Mouse (Mus musculus) kidney, embryonic 15.5 days (tissue): Measurements from ENCODE around the gene Ube2n. TPM values are rescaled to one million over a fixed set of nuclear protein-coding genes. Genes with fewer than 3 reads are reported as not detected.

Source experiments
- ATAC-seq: fragments of 200-750 bp; cut with Nextera tagmentation; replicated peaks from 2 replicates; pipeline ENCODE4 v1.8.0; 2017; ENCODE audit warnings: moderate TSS enrichment; ENCODE audit not compliant: low FRiP score
- H3K27ac ChIP-seq: fragments of 300-500 bp; sonication (generic); 2 replicates; pipeline ENCODE4 v1.5.1; 2015; ENCODE audit warnings: mild to moderate bottlenecking, inconsistent platforms
- H3K27me3 ChIP-seq: fragments of 300-500 bp; sonication (generic); 2 replicates; pipeline ENCODE4 v1.6.1; 2015; ENCODE audit warnings: inconsistent platforms
- H3K36me3 ChIP-seq: fragments of 300-500 bp; sonication (generic); 2 replicates; pipeline ENCODE4 v1.6.1; 2015; ENCODE audit warnings: inconsistent platforms
- H3K4me1 ChIP-seq: fragments of 300-500 bp; sonication (generic); 2 replicates; pipeline ENCODE4 v1.6.1; 2015; ENCODE audit warnings: inconsistent platforms
- H3K4me2 ChIP-seq: fragments of 300-500 bp; sonication (generic); 2 replicates; pipeline ENCODE4 v1.6.1; 2015; ENCODE audit warnings: moderate library complexity, mild to moderate bottlenecking, inconsistent platforms
- H3K4me3 ChIP-seq: fragments of 300-500 bp; sonication (generic); replicated peaks from 2 replicates; pipeline ENCODE4 v1.5.1; 2015; ENCODE audit warnings: mild to moderate bottlenecking, inconsistent platforms
- H3K9ac ChIP-seq: fragments of 300-500 bp; sonication (generic); 2 replicates; pipeline ENCODE4 v1.6.1; 2015; ENCODE audit warnings: mild to moderate bottlenecking, inconsistent platforms
- H3K9me3 ChIP-seq: fragments of 300-500 bp; sonication (generic); replicated peaks from 2 replicates; pipeline ENCODE4 v1.6.1; 2016; ENCODE audit warnings: inconsistent platforms
- WGBS: fragments of 180-500 bp; shearing (Covaris S2); methylation state at CpG from one replicate; pipeline ENCODE4 v1.1.7; 2015; ENCODE audit warnings: mixed read lengths; 5-methylcytosine and 5-hydroxymethylcytosine counted together
- microRNA-seq: library from miRNA; unstranded; fragments of <30 nt; microRNA quantifications from one replicate; pipeline ENCODE4, GENCODE M21; 2016
- polyA plus RNA-seq: library from polyadenylated mRNA; unstranded; fragments of >200 nt; fragmentation: Nextera tagmentation; extraction: Ambion mirVana; gene quantifications from 2 replicates; pipeline ENCODE4 v1.2.1, GENCODE M21; 2015

Ube2n gene
- polyA plus RNA-seq, 1 experiment from 2014 or later: 347 TPM

- Histone ChIP-seq H3K36me3 (no peaks in the 10 kb centered on the region), H3K27me3 (no peaks in the 10 kb centered on the region), H3K4me1 (peaks cover 6% of the 10 kb centered on the region; the same call in 1 of the 2 replicates), H3K9me3 (no peaks in the 10 kb centered on the region), H3K4me2 (peak overlapping the region; percentile 27), H3K4me3 (no peak overlapping the region), H3K9ac (no peak overlapping the region), H3K27ac (0 out of 2 replicates have a peak overlapping the region, but pooled peaks have one; percentile 18)
- WGBS: 46% methylated on average over 14 of the region's 14 CpGs
- 0 out of 2 replicates have a peak, but pooled peaks have one; percentile 18 for ATAC-seq
These were observed 62.1 kb downstream of the Ube2n start for GRCm38 (mm10) chr10:95576876-95577566.

- no peaks in the 10 kb centered on the region for H3K36me3 ChIP-seq
- H3K9me3 ChIP-seq: no peaks in the 10 kb centered on the region
- 35% methylated on average over 4 of the region's 4 CpGs for WGBS
- H3K4me1 ChIP-seq: peaks cover 6% of the 10 kb centered on the region; the same call in 1 of the 2 replicates
- H3K9ac ChIP-seq: no peak overlapping the region
- H3K27ac ChIP-seq: no peak overlapping the region
- H3K4me3 ChIP-seq: no peak overlapping the region
- H3K27me3 ChIP-seq: no peaks in the 10 kb centered on the region
- no peak; the same call in 1 of the 2 replicates for ATAC-seq
- no peak overlapping the region for H3K4me2 ChIP-seq
These were observed 62.6 kb downstream of the Ube2n start for GRCm38 (mm10) chr10:95577567-95577950.

- no peak overlapping the region for H3K27ac ChIP-seq
- 0 out of 2 replicates have a peak, but pooled peaks cover 3% of the 10 kb centered on the region for H3K9me3 ChIP-seq
- H3K4me3 ChIP-seq: no peak overlapping the region
- no peak overlapping the region for H3K9ac ChIP-seq
- no peaks in the 10 kb centered on the region for H3K36me3 ChIP-seq
- H3K4me2 ChIP-seq: no peak overlapping the region
- H3K27me3 ChIP-seq: no peaks in the 10 kb centered on the region
- ATAC-seq: no peak
- 67% methylated on average over 6 of the region's 6 CpGs for WGBS
- no peaks in the 10 kb centered on the region for H3K4me1 ChIP-seq
These were observed 70.6 kb downstream of the Ube2n start for GRCm38 (mm10) chr10:95585554-95585953.

GRCm38 (mm10) chr10:95587509-95588220, 72.7 kb downstream of the Ube2n start:
- Histone ChIP-seq H3K9ac (no peak overlapping the region), H3K4me3 (no peak overlapping the region), H3K27ac (no peak overlapping the region), H3K36me3 (no peaks in the 10 kb centered on the region), H3K9me3 (0 out of 2 replicates have a peak, but pooled peaks cover 3% of the 10 kb centered on the region), H3K4me1 (no peaks in the 10 kb centered on the region), H3K27me3 (no peaks in the 10 kb centered on the region), H3K4me2 (no peak overlapping the region)
- no peak for ATAC-seq
- WGBS: 74% methylated on average over 8 of the region's 8 CpGs

GRCm38 (mm10) chr10:95589196-95589595, 74.3 kb downstream of the Ube2n start:
- Histone ChIP-seq H3K4me2 (no peak overlapping the region), H3K27me3 (no peaks in the 10 kb centered on the region), H3K27ac (no peak overlapping the region), H3K4me1 (no peaks in the 10 kb centered on the region), H3K9me3 (0 out of 2 replicates have a peak, but pooled peaks cover 3% of the 10 kb centered on the region), H3K9ac (no peak overlapping the region), H3K36me3 (no peaks in the 10 kb centered on the region), H3K4me3 (no peak overlapping the region)
- WGBS: 92% methylated on average over 4 of the region's 4 CpGs
- no peak for ATAC-seq

GRCm38 (mm10) chr10:95590196-95590595, 75.3 kb downstream of the Ube2n start:
- no peaks in the 10 kb centered on the region for H3K27me3 ChIP-seq
- 0 out of 2 replicates have a peak, but pooled peaks cover 3% of the 10 kb centered on the region for H3K9me3 ChIP-seq
- H3K36me3 ChIP-seq: no peaks in the 10 kb centered on the region
- H3K9ac ChIP-seq: no peak overlapping the region
- no peak overlapping the region for H3K4me2 ChIP-seq
- 50% methylated on average over 6 of the region's 6 CpGs for WGBS
- H3K27ac ChIP-seq: no peak overlapping the region
- H3K4me3 ChIP-seq: no peak overlapping the region
- H3K4me1 ChIP-seq: no peaks in the 10 kb centered on the region
- no peak for ATAC-seq

- no peak overlapping the region for H3K4me3 ChIP-seq
- H3K27ac ChIP-seq: no peak overlapping the region
- no peaks in the 10 kb centered on the region for H3K36me3 ChIP-seq
- 0 out of 2 replicates have a peak, but pooled peaks cover 3% of the 10 kb centered on the region for H3K9me3 ChIP-seq
- no peaks in the 10 kb centered on the region for H3K4me1 ChIP-seq
- WGBS: 81% methylated on average over 4 of the region's 4 CpGs
- H3K27me3 ChIP-seq: no peaks in the 10 kb centered on the region
- ATAC-seq: no peak
- no peak overlapping the region for H3K4me2 ChIP-seq
- no peak overlapping the region for H3K9ac ChIP-seq
These were observed 76.3 kb downstream of the Ube2n start for GRCm38 (mm10) chr10:95591257-95591656.

GRCm38 (mm10) chr10:95594414-95594813, 79.5 kb downstream of the Ube2n start:
- 0 out of 2 replicates have a peak, but pooled peaks cover under 1% of the 10 kb centered on the region for H3K9me3 ChIP-seq
- H3K4me1 ChIP-seq: no peaks in the 10 kb centered on the region
- no peak overlapping the region for H3K4me3 ChIP-seq
- no peak overlapping the region for H3K27ac ChIP-seq
- H3K4me2 ChIP-seq: no peak overlapping the region
- H3K36me3 ChIP-seq: no peaks in the 10 kb centered on the region
- no peaks in the 10 kb centered on the region for H3K27me3 ChIP-seq
- no peak for ATAC-seq
- 71% methylated on average over 10 of the region's 11 CpGs for WGBS
- H3K9ac ChIP-seq: no peak overlapping the region

Small RNAs within 50 kb of the gene (microRNA-seq; reads per million reads assigned to microRNA genes)
- gene Mir3058: 14.7 reads per million, percentile 35 among the genes with 10 or more reads in this experiment

Other genes starting within 250 kb of the Ube2n start
- 7.7 and 9.3 TPM in 2 replicates for gene Cradd, start 191.0 kb upstream of the Ube2n start, polyA plus RNA-seq
- gene Socs2, start 98.0 kb upstream of the Ube2n start, polyA plus RNA-seq: 26.2 and 28.5 TPM in 2 replicates
- gene Mrpl42, start 13.2 kb upstream of the Ube2n start, polyA plus RNA-seq: 337 and 354 TPM in 2 replicates
- gene Nudt4, start 49.0 kb downstream of the Ube2n start, polyA plus RNA-seq: 113 and 125 TPM in 2 replicates
- 0.47 TPM in 1 of 2 replicates, not detected in the other for gene Anapc15-ps, start 158.3 kb downstream of the Ube2n start, polyA plus RNA-seq